ENCODE assay signal across 8 mouse cellular contexts in genomic region chr8:11007001-11007580, GRCm38 (mm10). TPM values are rescaled to one million over a fixed set of nuclear protein-coding genes. Genes with fewer than 3 reads are reported as not detected.
DNase-seq lines count a peak whose midpoint lies in the region; ATAC-seq and TF ChIP-seq lines count a peak whose summit lies in the region.

No protein-coding gene starts in this region.

- H3K79me2 ChIP-seq in CH12.LX (replicated peaks; ENCODE audit: control insufficient read depth, extremely low read depth, insufficient read depth, poor library complexity, severe bottlenecking), result no peaks in the 10 kb centered on the region

- DNase-seq in CH12.LX (ENCODE audit: extremely low read depth), result no peak
- DNase-seq in c-Kit-positive CD71-positive TER-119-positive erythroid progenitor cells, embryonic 14.5 days (ENCODE audit: low spot score), result peak; percentile 82
- DNase-seq in heart, postnatal 10 days, result peak; percentile 92 to 93
- DNase-seq in layer of hippocampus, adult 11-12 months (ENCODE audit: low spot score), result peak; percentile 92
- DNase-seq in liver, postnatal 0 days, result peak; percentile 91

- H3K36me3 ChIP-seq in CH12.LX (replicated peaks in 1 of 2; ENCODE audit: control insufficient read depth in 1 of 2, insufficient read depth in 1 of 2, low read length in 1 of 2), result peaks cover 0 to 1% of the 10 kb centered on the region in 2 experiments
- H3K36me3 ChIP-seq in forebrain, embryonic 13.5 days (ENCODE audit: poor library complexity, severe bottlenecking), result peaks cover 13% of the 10 kb centered on the region
- H3K36me3 ChIP-seq in liver, postnatal 0 days (replicated peaks; ENCODE audit: insufficient read depth, low read length), result peaks cover 23% of the 10 kb centered on the region
- no peaks in the 10 kb centered on the region for H3K36me3 ChIP-seq in neural tube, embryonic 13.5 days
- H3K36me3 ChIP-seq in testis, adult 2 months (ENCODE audit: control insufficient read depth, insufficient read depth, low read length), result no peaks in the 10 kb centered on the region

- WGBS in forebrain, embryonic 13.5 days, result 1% methylated on average over 56 of the region's 56 CpGs
- WGBS in liver, postnatal 0 days (ENCODE audit: insufficient replicate concordance), result under 1% methylated on average over 55 of the region's 56 CpGs
- WGBS in neural tube, embryonic 13.5 days, result 0% methylated on average over 52 of the region's 56 CpGs

- H3K4me2 ChIP-seq in CH12.LX (ENCODE audit: insufficient read depth, low read depth, poor library complexity, severe bottlenecking), result peak overlapping the region; percentile 67
- peak overlapping the region; percentile 90 for H3K4me2 ChIP-seq in forebrain, embryonic 13.5 days
- H3K4me2 ChIP-seq in liver, postnatal 0 days (ENCODE audit: low read depth, low read length), result peak overlapping the region; percentile 82
- peak overlapping the region; percentile 77 for H3K4me2 ChIP-seq in neural tube, embryonic 13.5 days

- in situ Hi-C loops in CH12.LX (cut with MboI; ENCODE audit: low pct_ligation_motif_present, low pct_unique_long_range_greater_than_20kb, low sequenced_read_pairs), result no loop called here

- H3K9me3 ChIP-seq in CH12.LX (replicated peaks; ENCODE audit: low read length), result peaks cover 28% of the 10 kb centered on the region
- no peaks in the 10 kb centered on the region for H3K9me3 ChIP-seq in forebrain, embryonic 13.5 days (replicated peaks)
- H3K9me3 ChIP-seq in liver, postnatal 0 days (ENCODE audit: low read length), result no peaks in the 10 kb centered on the region
- no peaks in the 10 kb centered on the region for H3K9me3 ChIP-seq in neural tube, embryonic 13.5 days

- peak overlapping the region in 1 of 3 experiments; percentile 82 for H3K4me3 ChIP-seq in CH12.LX (replicated peaks in 1 of 3; ENCODE audit: low read depth in 2 of 3, low read length in 2 of 3, poor library complexity in 1 of 3)
- peak overlapping the region; percentile 83 for H3K4me3 ChIP-seq in forebrain, embryonic 13.5 days
- H3K4me3 ChIP-seq in liver, postnatal 0 days (ENCODE audit: low read depth, low read length), result peak overlapping the region; percentile 72
- H3K4me3 ChIP-seq in neural tube, embryonic 13.5 days, result peak overlapping the region; percentile 79
- H3K4me3 ChIP-seq in testis, adult 2 months (ENCODE audit: control insufficient read depth, low read depth, low read length), result peak overlapping the region; percentile 90

- dilution Hi-C loops in CH12.LX (cut with MboI; ENCODE audit: extremely low pct_ligation_motif_present, extremely low pct_unique_long_range_greater_than_20kb, low sequenced_read_pairs), result no loop called here

- TF ChIP-seq RAD21 in CH12.LX (IDR thresholded peaks at IDR 0.05; ENCODE audit: low read depth, low read length), result peak; percentile 53

- H3K4me1 ChIP-seq in CH12.LX (ENCODE audit: control insufficient read depth in 1 of 2, insufficient read depth in 2 of 2), result peaks cover 0 to 17% of the 10 kb centered on the region in 2 experiments; a peak in 2 of 4 replicates
- peaks cover 72% of the 10 kb centered on the region for H3K4me1 ChIP-seq in forebrain, embryonic 13.5 days
- H3K4me1 ChIP-seq in liver, postnatal 0 days (ENCODE audit: insufficient read depth), result peaks cover 31% of the 10 kb centered on the region
- H3K4me1 ChIP-seq in neural tube, embryonic 13.5 days (replicated peaks), result peaks cover 71% of the 10 kb centered on the region
- H3K4me1 ChIP-seq in testis, adult 2 months (ENCODE audit: control insufficient read depth, insufficient read depth, low read length), result peaks cover 33% of the 10 kb centered on the region

- intact Hi-C loops in heart, postnatal 10 days (cut with DNase I), result loop anchor here (5.0 kb wide), 3 partner anchors 125 to 355 kb away; no protein-coding TSS in a partner anchor

- H3K27me3 ChIP-seq in CH12.LX (replicated peaks), result no peaks in the 10 kb centered on the region
- H3K27me3 ChIP-seq in forebrain, embryonic 13.5 days, result no peaks in the 10 kb centered on the region; the same call in 1 of the 2 replicates
- H3K27me3 ChIP-seq in liver, postnatal 0 days (ENCODE audit: insufficient read depth, low read length), result no peaks in the 10 kb centered on the region
- H3K27me3 ChIP-seq in neural tube, embryonic 13.5 days, result no peaks in the 10 kb centered on the region
- no peaks in the 10 kb centered on the region for H3K27me3 ChIP-seq in testis, adult 2 months (ENCODE audit: control insufficient read depth, insufficient read depth, low read length)

- peak; percentile 52 for ATAC-seq in forebrain, embryonic 13.5 days
- peak; percentile 16 for ATAC-seq in liver, postnatal 0 days
- ATAC-seq in neural tube, embryonic 13.5 days (ENCODE audit: low read depth), result peak; percentile 48

- no peak for TF ChIP-seq EP300 in CH12.LX (IDR thresholded peaks at IDR 0.05; ENCODE audit: low read length)
- no peak for TF ChIP-seq EP300 in liver, postnatal 0 days (IDR thresholded peaks at IDR 0.05; ENCODE audit: low read depth)

- TF ChIP-seq CTCF in CH12.LX (conservative IDR thresholded peaks at IDR 0.05 in 1 of 2, IDR thresholded peaks at IDR 0.05 in 1 of 2; ENCODE audit: low read depth in 2 of 2, low read length in 2 of 2), result peak in 1 of 2 experiments; percentile 72; a peak in 2 of 4 replicates
- TF ChIP-seq CTCF in liver, postnatal 0 days (IDR thresholded peaks at IDR 0.05; ENCODE audit: low read depth), result peak; percentile 87
- TF ChIP-seq CTCF in testis, adult 2 months (IDR thresholded peaks at IDR 0.05; ENCODE audit: control insufficient read depth, insufficient read depth, insufficient replicate concordance, low read depth, low read length), result peak; percentile 49; the same call in 1 of the 2 replicates

- no peak for TF ChIP-seq POLR2A in CH12.LX (IDR thresholded peaks at IDR 0.05; ENCODE audit: low read depth, low read length)
- no peak for TF ChIP-seq POLR2A in testis, adult 2 months (IDR thresholded peaks at IDR 0.05; ENCODE audit: control insufficient read depth, low read depth, low read length)

- peak overlapping the region; percentile 16; the same call in 1 of the 2 replicates for H3K9ac ChIP-seq in CH12.LX (ENCODE audit: insufficient read depth, low read depth)
- H3K9ac ChIP-seq in forebrain, embryonic 13.5 days, result peak overlapping the region; percentile 85
- peak overlapping the region; percentile 90 for H3K9ac ChIP-seq in liver, postnatal 0 days (replicated peaks)
- H3K9ac ChIP-seq in neural tube, embryonic 13.5 days, result peak overlapping the region; percentile 92

- no peak overlapping the region for H3K27ac ChIP-seq in CH12.LX (ENCODE audit: insufficient read depth, low read depth)
- peak overlapping the region; percentile 99 for H3K27ac ChIP-seq in forebrain, embryonic 13.5 days
- peak overlapping the region; percentile 99 for H3K27ac ChIP-seq in liver, postnatal 0 days (ENCODE audit: low read depth)
- peak overlapping the region; percentile 99 for H3K27ac ChIP-seq in neural tube, embryonic 13.5 days (replicated peaks)
- no peak overlapping the region for H3K27ac ChIP-seq in testis, adult 2 months (ENCODE audit: control insufficient read depth, insufficient read depth, low read depth, low read length)

TF ChIP-seq in CH12.LX, 34 proteins besides CTCF, POLR2A, EP300 and RAD21:
- TF ChIP-seq JUND (conservative IDR thresholded peaks at IDR 0.05; ENCODE audit: low read depth, low read length), result no peak
- TF ChIP-seq UBTF (IDR thresholded peaks at IDR 0.05; ENCODE audit: low read depth, low read length), result peak; percentile 28; the same call in 1 of the 2 replicates
- TF ChIP-seq NRF1 (IDR thresholded peaks at IDR 0.05; ENCODE audit: low read depth, low read length), result no peak
- TF ChIP-seq JUN (IDR thresholded peaks at IDR 0.05; ENCODE audit: insufficient read depth, low read depth, low read length), result no peak
- no peak for TF ChIP-seq USF1 (IDR thresholded peaks at IDR 0.05; ENCODE audit: low read depth, low read length)
- TF ChIP-seq ZKSCAN1 (IDR thresholded peaks at IDR 0.05; ENCODE audit: borderline replicate concordance, low read depth, low read length), result no peak
- peak; percentile 68 for TF ChIP-seq SMC3 (IDR thresholded peaks at IDR 0.05; ENCODE audit: low read depth, low read length)
- TF ChIP-seq PAX5 (IDR thresholded peaks at IDR 0.05; ENCODE audit: low read length), result no peak
- no peak for TF ChIP-seq ZNF384 (IDR thresholded peaks at IDR 0.05; ENCODE audit: low read depth, low read length)
- no peak for TF ChIP-seq BHLHE40 (IDR thresholded peaks at IDR 0.05; ENCODE audit: low read depth, low read length)
- TF ChIP-seq TBP (conservative IDR thresholded peaks at IDR 0.05; ENCODE audit: low read depth, low read length), result no peak
- no peak; the same call in 1 of the 2 replicates for TF ChIP-seq TCF12 (IDR thresholded peaks at IDR 0.05; ENCODE audit: low read depth, low read length)
- TF ChIP-seq MYC (IDR thresholded peaks at IDR 0.05; ENCODE audit: low read depth, low read length), result no peak
- peak; percentile 13; the same call in 1 of the 2 replicates for TF ChIP-seq ZC3H11A (IDR thresholded peaks at IDR 0.05; ENCODE audit: low read depth, low read length)
- TF ChIP-seq MEF2A (IDR thresholded peaks at IDR 0.05; ENCODE audit: borderline replicate concordance, low read depth, low read length), result no peak
- no peak for TF ChIP-seq GABPA (IDR thresholded peaks at IDR 0.05; ENCODE audit: insufficient replicate concordance, low read depth, low read length)
- TF ChIP-seq NELFE (IDR thresholded peaks at IDR 0.05; ENCODE audit: low read depth, low read length), result no peak
- TF ChIP-seq HCFC1 (IDR thresholded peaks at IDR 0.05; ENCODE audit: low read depth, low read length), result no peak
- no peak for TF ChIP-seq MAX (IDR thresholded peaks at IDR 0.05; ENCODE audit: low read length)
- TF ChIP-seq MXI1 (IDR thresholded peaks at IDR 0.05; ENCODE audit: low read depth, low read length), result peak; percentile 49; the same call in 1 of the 2 replicates
- no peak for TF ChIP-seq ELF1 (IDR thresholded peaks at IDR 0.05; ENCODE audit: low read depth, low read length)
- no peak for TF ChIP-seq MAFK (IDR thresholded peaks at IDR 0.05; ENCODE audit: insufficient replicate concordance, low read length)
- TF ChIP-seq IRF4 (IDR thresholded peaks at IDR 0.05; ENCODE audit: low read depth, low read length), result no peak

RNA-seq across cellular contexts. Expression of gene Irs2, which starts 1.2 kb away (rescaled TPM):
- total RNA-seq in CH12.LX (2012; rRNA removed) (1.0 and 1.1 TPM in 2 replicates), CH12.LX (2014; rRNA removed) (not detected in 2 replicates)
- 0.18 and 0.24 TPM in 2 replicates for polyA plus RNA-seq in CH12.LX (2012; ENCODE audit: insufficient read length, low read depth)
- polyA plus RNA-seq in forebrain, embryonic 13.5 days (2015; fragmentation: Nextera tagmentation; extraction: Ambion mirVana), result 4.5 and 5.2 TPM in 2 replicates
- 10 to 100 TPM; 17.7 to 22.0 TPM for total RNA-seq in heart, postnatal 10 days (2021)
- 4.4 and 5.7 TPM in 2 replicates for polyA plus RNA-seq in liver, postnatal 0 days (2015; fragmentation: Nextera tagmentation; extraction: Ambion mirVana)
- 5.6 and 6.6 TPM in 2 replicates for polyA plus RNA-seq in neural tube, embryonic 13.5 days (2015; fragmentation: Nextera tagmentation; extraction: Ambion mirVana)
- polyA plus RNA-seq in testis, adult 2 months (2012; rRNA removed), result 2.5 TPM in 2 replicates

Comparison
In these comparisons a context has a peak if more than half of its experiments do, and no peak if none do; other contexts are left out.
1. H3K27ac ChIP-seq: peak in forebrain, embryonic 13.5 days (single experiment), liver, postnatal 0 days (single experiment) and neural tube, embryonic 13.5 days (single experiment); none in CH12.LX (single experiment) and testis, adult 2 months (single experiment).
2. H3K9ac ChIP-seq: peak in every context shown above with its lines; median percentile 92 in neural tube, embryonic 13.5 days; 90 in liver, postnatal 0 days; 85 in forebrain, embryonic 13.5 days; 16 in CH12.LX.
3. Peak in every context shown above with its lines, with median percentiles within 50 percentile points of each other: H3K4me2 ChIP-seq and ATAC-seq.